Mouse (Mus musculus) left cerebral cortex, postnatal 14 days (tissue): Measurements from ENCODE around the gene Arid5b. TPM values are rescaled to one million over a fixed set of nuclear protein-coding genes. Genes with fewer than 3 reads are reported as not detected.

Source experiments
- DNase-seq, 2 experiments: peaks; one replicate each; pipeline ENCODE4 v3.0.0; 2021 to 2022; ENCODE audit warnings: low spot score in 2 of 2, mixed read lengths in 1 of 2
- intact Hi-C: fragments of 180-260 bp; cut with DNase I; formaldehyde crosslinking; loops from one replicate; pipeline ENCODE4 v1.15.1; 2025
- total RNA-seq, 2 experiments: library from RNA; stranded (reverse); gene quantifications; 2 replicates each; pipeline ENCODE4 v1.2.3; 2021

The Arid5b gene
- total RNA-seq, 2 experiments from 2014 or later = 24.3 to 25.8 TPM

GRCm38 (mm10) chr10:68240094-68240803 lies 38.3 kb downstream of the Arid5b start:
- intact Hi-C loops = no loop called here
- DNase-seq = no peak

- no peak for DNase-seq
- intact Hi-C loops = no loop called here
These were observed 39.0 kb downstream of the Arid5b start for GRCm38 (mm10) chr10:68239426-68240070.

GRCm38 (mm10) chr10:68238707-68239425 lies 39.7 kb downstream of the Arid5b start:
- no peak for DNase-seq
- intact Hi-C loops = no loop called here

- no peak for DNase-seq
- intact Hi-C loops = no loop called here
These were observed 40.4 kb downstream of the Arid5b start for GRCm38 (mm10) chr10:68238182-68238581.

- no peak for DNase-seq
- intact Hi-C loops = no loop called here
These were observed 41.5 kb downstream of the Arid5b start for GRCm38 (mm10) chr10:68236956-68237455.

GRCm38 (mm10) chr10:68231385-68232182 lies 47.0 kb downstream of the Arid5b start:
- DNase-seq = no peak
- intact Hi-C loops = no loop called here

GRCm38 (mm10) chr10:68230653-68231384 lies 47.7 kb downstream of the Arid5b start:
- no peak for DNase-seq
- intact Hi-C loops = no loop called here

GRCm38 (mm10) chr10:68229640-68230565 lies 48.6 kb downstream of the Arid5b start:
- intact Hi-C loops = no loop called here
- no peak for DNase-seq

GRCm38 (mm10) chr10:68222676-68223075 lies 55.9 kb downstream of the Arid5b start:
- no peak for DNase-seq
- intact Hi-C loops = no loop called here

- intact Hi-C loops = no loop called here
- DNase-seq = peak in 1 of 2 experiments; percentile 35
These were observed 56.5 kb downstream of the Arid5b start for GRCm38 (mm10) chr10:68222012-68222411.

- intact Hi-C loops = no loop called here
- DNase-seq = peak; percentile 26 to 53
These were observed 59.2 kb downstream of the Arid5b start for GRCm38 (mm10) chr10:68219327-68219726.

- DNase-seq = no peak
- intact Hi-C loops = no loop called here
These were observed 59.9 kb downstream of the Arid5b start for GRCm38 (mm10) chr10:68218678-68219077.

- no peak for DNase-seq
- intact Hi-C loops = loop anchor here (5.0 kb wide), 1 partner anchor 48 kb away; no protein-coding TSS in a partner anchor
These were observed 63.6 kb downstream of the Arid5b start for GRCm38 (mm10) chr10:68214809-68215468.

- intact Hi-C loops = loop anchor here (5.0 kb wide), 1 partner anchor 45 kb away; no protein-coding TSS in a partner anchor
These were observed 66.3 kb downstream of the Arid5b start for GRCm38 (mm10) chr10:68212061-68212915.

GRCm38 (mm10) chr10:68211514-68211913 lies 67.0 kb downstream of the Arid5b start:
- intact Hi-C loops = loop anchor here (5.0 kb wide), 1 partner anchor 44 kb away; no protein-coding TSS in a partner anchor
- no peak for DNase-seq

More at GRCm38 (mm10) chr10:68212061-68212915, 66.3 kb downstream of the Arid5b start:
- no peak for DNase-seq

- intact Hi-C loops = loop anchor here (5.0 kb wide), 1 partner anchor 43 kb away; no protein-coding TSS in a partner anchor
- DNase-seq = no peak
These were observed 68.4 kb downstream of the Arid5b start for GRCm38 (mm10) chr10:68210025-68210642.
